13 mouse cellular contexts compared by ENCODE assay signal in genomic region chr10:40497301-40498041, GRCm38 (mm10).
DNase-seq lines count a peak whose midpoint lies in the region; ATAC-seq and TF ChIP-seq lines count a peak whose summit lies in the region.
"Had no signal": no experiment of that assay in that cellular context is flagged by ENCODE, and none has a peak within 500 bp of the region (broad histone marks: within the 10 kb centered on the region; RNA-seq: fewer than 3 reads in every experiment).

No protein-coding gene starts in this region.

- H3K27me3 ChIP-seq in heart, embryonic 13.5 days (replicated peaks) = no peaks in the 10 kb centered on the region
- H3K27me3 ChIP-seq in forebrain, postnatal 0 days (ENCODE audit: insufficient read depth, low read length) = no peaks in the 10 kb centered on the region
- H3K27me3 ChIP-seq: CH12.LX had no signal

- WGBS in heart, embryonic 13.5 days = 50% methylated on average over 9 of the region's 9 CpGs
- 53% methylated on average over 9 of the region's 9 CpGs for WGBS in forebrain, postnatal 0 days

- H3K4me1 ChIP-seq in heart, embryonic 13.5 days = peaks cover 23% of the 10 kb centered on the region
- peaks cover 24% of the 10 kb centered on the region for H3K4me1 ChIP-seq in bone marrow macrophage, adult 2 months (ENCODE audit: control insufficient read depth, insufficient read depth, low read length)
- H3K4me1 ChIP-seq in forebrain, postnatal 0 days (ENCODE audit: insufficient read depth) = 0 out of 2 replicates have a peak, but pooled peaks cover 3% of the 10 kb centered on the region

- no peak for TF ChIP-seq POLR2A in bone marrow macrophage, adult 2 months (IDR thresholded peaks at IDR 0.05; ENCODE audit: borderline replicate concordance, low read depth, low read length)

- no peak for DNase-seq in heart, adult 9 months (ENCODE audit: low spot score in 2 of 2)
- peak; percentile 64 for DNase-seq in 416B (ENCODE audit: low read depth)
- DNase-seq in adrenal gland, postnatal 25 days = no peak
- DNase-seq in forebrain, postnatal 0 days = no peak
- DNase-seq in kidney, postnatal 14 days = no peak
- DNase-seq: gastrocnemius, postnatal 10 days; kidney, adult 2 months had no signal

- no peak overlapping the region for H3K9ac ChIP-seq in heart, embryonic 13.5 days
- no peak overlapping the region for H3K9ac ChIP-seq in forebrain, postnatal 0 days

- ATAC-seq in heart, embryonic 13.5 days (ENCODE audit: extremely low read depth, insufficient number of reproducible peaks, low FRiP score, low TSS enrichment) = no peak
- ATAC-seq in megakaryocyte, adult 5-6 weeks (ENCODE audit: poor library complexity, severe bottlenecking) = peak; percentile 17
- no peak for ATAC-seq in forebrain, postnatal 0 days

- no peak for TF ChIP-seq CTCF in bone marrow macrophage, adult 2 months (IDR thresholded peaks at IDR 0.05; ENCODE audit: low read depth, low read length)
- no peak for TF ChIP-seq CTCF in forebrain, postnatal 0 days (IDR thresholded peaks at IDR 0.05; ENCODE audit: low read depth)

- H3K36me3 ChIP-seq in heart, embryonic 13.5 days = no peaks in the 10 kb centered on the region
- H3K36me3 ChIP-seq in forebrain, postnatal 0 days (ENCODE audit: insufficient read depth) = no peaks in the 10 kb centered on the region
- H3K36me3 ChIP-seq: hindbrain, embryonic 10.5 days had no signal

- no peak overlapping the region for H3K4me2 ChIP-seq in heart, embryonic 13.5 days
- no peak overlapping the region for H3K4me2 ChIP-seq in forebrain, postnatal 0 days (ENCODE audit: low read depth)
- H3K4me2 ChIP-seq: midbrain, embryonic 11.5 days had no signal

- H3K9me3 ChIP-seq in heart, embryonic 13.5 days = no peaks in the 10 kb centered on the region
- H3K9me3 ChIP-seq in forebrain, postnatal 0 days (ENCODE audit: low read length) = no peaks in the 10 kb centered on the region
- H3K9me3 ChIP-seq: hindbrain, embryonic 10.5 days had no signal

- no peak overlapping the region for H3K4me3 ChIP-seq in heart, embryonic 13.5 days
- H3K4me3 ChIP-seq in bone marrow macrophage, adult 2 months (ENCODE audit: insufficient read depth, low read length) = no peak overlapping the region
- H3K4me3 ChIP-seq in forebrain, postnatal 0 days (ENCODE audit: low read depth, low read length) = no peak overlapping the region
- H3K4me3 ChIP-seq: hindbrain, embryonic 10.5 days had no signal

- 0 out of 2 replicates have a peak overlapping the region, but pooled peaks have one; percentile 15 for H3K27ac ChIP-seq in heart, embryonic 13.5 days (replicated peaks)
- H3K27ac ChIP-seq in bone marrow macrophage, adult 2 months (ENCODE audit: insufficient read depth, low read depth, low read length) = peak overlapping the region; percentile 22
- no peak overlapping the region for H3K27ac ChIP-seq in forebrain, postnatal 0 days (ENCODE audit: low read depth, low read length)
- H3K27ac ChIP-seq: hindbrain, embryonic 10.5 days had no signal
